ENCODE assay signal across 9 mouse cellular contexts in the genomic region with DNA sequence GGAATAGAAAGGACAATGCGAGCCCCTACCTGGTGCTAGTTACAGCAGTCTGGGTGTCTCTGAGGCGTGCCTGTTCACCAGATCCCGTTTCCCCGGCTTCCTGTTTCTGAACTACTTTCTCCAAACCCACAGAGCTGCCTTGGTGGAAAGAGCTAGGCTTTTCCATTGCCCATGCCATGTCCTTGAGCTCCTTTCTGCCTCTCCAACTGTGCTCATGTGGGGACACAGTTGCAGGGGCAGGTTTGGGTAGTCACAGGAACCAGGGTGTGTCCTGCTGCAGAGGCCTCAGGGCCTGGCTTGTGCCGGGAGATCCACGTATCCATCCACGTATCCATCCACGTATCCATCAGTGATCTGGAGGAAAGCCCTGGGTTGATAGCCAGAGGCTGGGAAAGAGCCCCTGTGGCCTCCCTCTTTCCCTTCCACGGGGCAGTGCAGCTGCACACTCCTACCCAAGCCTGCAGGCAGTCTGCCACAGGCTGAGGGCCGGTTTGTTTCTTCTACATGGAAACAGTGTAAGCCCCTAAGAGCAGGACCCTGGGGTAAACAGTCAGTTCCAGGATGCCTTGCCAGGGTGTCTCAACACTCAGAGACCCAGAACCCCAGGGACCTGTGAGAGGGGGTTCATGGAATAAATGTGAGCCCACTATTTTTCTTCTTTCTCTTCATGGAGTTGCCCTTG. TPM values are rescaled to one million over a fixed set of nuclear protein-coding genes. Genes with fewer than 3 reads are reported as not detected.
DNase-seq lines count a peak whose midpoint lies in the region; ATAC-seq and TF ChIP-seq lines count a peak whose summit lies in the region.
"Had no signal": no experiment of that assay in that cellular context is flagged by ENCODE, and none has a peak within 500 bp of the region (broad histone marks: within the 10 kb centered on the region; RNA-seq: fewer than 3 reads in every experiment).

No protein-coding gene starts in this region.

- no peaks in the 10 kb centered on the region for H3K79me2 ChIP-seq in liver, adult 2 months (ENCODE audit: control insufficient read depth, insufficient read depth, low read length)

- no peak overlapping the region for H3K4me2 ChIP-seq in embryonic facial prominence, embryonic 11.5 days (ENCODE audit: low read depth, low read length)
- H3K4me2 ChIP-seq in limb, embryonic 12.5 days = no peak overlapping the region
- H3K4me2 ChIP-seq: midbrain, embryonic 13.5 days had no signal

- TF ChIP-seq POLR2A in liver, adult 2 months (IDR thresholded peaks at IDR 0.05; ENCODE audit: extremely low read depth, insufficient read depth, low read length) = no peak

- no peaks in the 10 kb centered on the region for H3K36me3 ChIP-seq in liver, adult 2 months (ENCODE audit: control insufficient read depth, insufficient read depth, low read length)
- no peaks in the 10 kb centered on the region for H3K36me3 ChIP-seq in embryonic facial prominence, embryonic 11.5 days (replicated peaks; ENCODE audit: control insufficient read depth, insufficient read depth, low read depth, low read length)
- no peaks in the 10 kb centered on the region for H3K36me3 ChIP-seq in limb, embryonic 12.5 days

- H3K4me3 ChIP-seq in liver, adult 2 months (ENCODE audit: insufficient read depth, low read depth, low read length) = no peak overlapping the region
- no peak overlapping the region for H3K4me3 ChIP-seq in embryonic facial prominence, embryonic 11.5 days (ENCODE audit: low read depth, low read length)
- H3K4me3 ChIP-seq in limb, embryonic 12.5 days (replicated peaks) = no peak overlapping the region
- H3K4me3 ChIP-seq: midbrain, embryonic 13.5 days had no signal

- WGBS in liver, adult 2 months = 76% methylated on average over 10 of the region's 10 CpGs
- WGBS in embryonic facial prominence, embryonic 11.5 days = 59% methylated on average over 10 of the region's 10 CpGs
- WGBS in limb, embryonic 12.5 days = 59% methylated on average over 10 of the region's 10 CpGs

- H3K27ac ChIP-seq in liver, adult 2 months (replicated peaks; ENCODE audit: insufficient read depth, low read depth, low read length) = 0 out of 2 replicates have a peak overlapping the region, but pooled peaks have one; percentile 0
- 0 out of 2 replicates have a peak overlapping the region, but pooled peaks have one; percentile 28 for H3K27ac ChIP-seq in embryonic facial prominence, embryonic 11.5 days (replicated peaks; ENCODE audit: low read depth, low read length)
- peak overlapping the region; percentile 69 for H3K27ac ChIP-seq in limb, embryonic 12.5 days
- H3K27ac ChIP-seq: midbrain, embryonic 13.5 days had no signal

- no peaks in the 10 kb centered on the region for H3K27me3 ChIP-seq in liver, adult 2 months (ENCODE audit: control insufficient read depth, insufficient read depth, low read length)
- no peaks in the 10 kb centered on the region; the same call in 1 of the 2 replicates for H3K27me3 ChIP-seq in embryonic facial prominence, embryonic 11.5 days (ENCODE audit: control insufficient read depth, insufficient read depth, low read length)
- peaks cover 29% of the 10 kb centered on the region for H3K27me3 ChIP-seq in limb, embryonic 12.5 days

- no peak overlapping the region for H3K9ac ChIP-seq in liver, adult 2 months (ENCODE audit: low read depth, low read length)
- peak overlapping the region; percentile 13; the same call in 1 of the 2 replicates for H3K9ac ChIP-seq in embryonic facial prominence, embryonic 11.5 days (replicated peaks; ENCODE audit: low read length)
- 0 out of 2 replicates have a peak overlapping the region, but pooled peaks have one; percentile 24 for H3K9ac ChIP-seq in limb, embryonic 12.5 days (replicated peaks)
- H3K9ac ChIP-seq: midbrain, embryonic 13.5 days had no signal

- no peaks in the 10 kb centered on the region for H3K9me3 ChIP-seq in embryonic facial prominence, embryonic 11.5 days (replicated peaks; ENCODE audit: control insufficient read depth, low read length)
- H3K9me3 ChIP-seq in limb, embryonic 12.5 days = no peaks in the 10 kb centered on the region
- H3K9me3 ChIP-seq: midbrain, embryonic 13.5 days had no signal

- H3K4me1 ChIP-seq in liver, adult 2 months (ENCODE audit: control insufficient read depth, insufficient read depth, low read length) = peaks cover 5% of the 10 kb centered on the region; the same call in 1 of the 2 replicates
- peaks cover 16% of the 10 kb centered on the region for H3K4me1 ChIP-seq in embryonic facial prominence, embryonic 11.5 days (ENCODE audit: control insufficient read depth, insufficient read depth, low read length)
- peaks cover 52% of the 10 kb centered on the region for H3K4me1 ChIP-seq in limb, embryonic 12.5 days (replicated peaks)

- no peak for TF ChIP-seq CTCF in liver, adult 2 months (IDR thresholded peaks at IDR 0.05; ENCODE audit: low read depth, low read length)

- no peak for ATAC-seq in embryonic facial prominence, embryonic 11.5 days (replicated peaks; ENCODE audit: insufficient number of reproducible peaks, low FRiP score, low TSS enrichment, low read depth)
- ATAC-seq in limb, embryonic 12.5 days (ENCODE audit: insufficient number of reproducible peaks, insufficient read depth, low FRiP score, low TSS enrichment, low read depth) = no peak
- ATAC-seq: midbrain, embryonic 13.5 days had no signal

- peak; percentile 34 for DNase-seq in adrenal gland, postnatal 25 days
- no peak for DNase-seq in adrenal gland, adult 8-10 months
- DNase-seq in liver, adult 2 months (ENCODE audit: extremely low read depth, low read depth, low spot score) = no peak
- DNase-seq in liver = no peak
- peak; percentile 40 for DNase-seq in embryonic facial prominence, embryonic 11.5 days (ENCODE audit: low spot score)
- DNase-seq in right cerebral cortex, adult 18-20 months = no peak
- no peak for DNase-seq in urinary bladder, postnatal 10 days (ENCODE audit: low spot score)

RNA-seq across cellular contexts. Expression of gene Mrps23, which starts 38.4 kb away (rescaled TPM):
- 133 and 199 TPM in 2 replicates for total RNA-seq in adrenal gland, postnatal 25 days (2021)
- 100 to 1,000 TPM; 140 to 223 (median 182) TPM for total RNA-seq in adrenal gland, adult 8-10 months (2022)
- 21.6 and 24.2 TPM in 2 replicates for total RNA-seq in liver, adult 2 months (2014; rRNA removed)
- polyA plus RNA-seq in liver, adult 2 months (2012; rRNA removed) = 28.8 and 37.8 TPM in 2 replicates
- polyA plus RNA-seq in embryonic facial prominence, embryonic 11.5 days (2014; fragmentation: Nextera tagmentation; extraction: Ambion mirVana) = 70.6 and 83.8 TPM in 2 replicates
- 53.2 and 59.5 TPM in 2 replicates for polyA plus RNA-seq in limb, embryonic 12.5 days (2016; fragmentation: Nextera tagmentation; extraction: Ambion mirVana)

Comparison
In these comparisons a context has a peak if more than half of its experiments do, and no peak if none do; other contexts are left out.
1. DNase-seq: peak in adrenal gland, postnatal 25 days (single experiment) and embryonic facial prominence, embryonic 11.5 days (single experiment); none in adrenal gland, adult 8-10 months (single experiment), liver, adult 2 months (single experiment), liver (single experiment), right cerebral cortex, adult 18-20 months (single experiment) and urinary bladder, postnatal 10 days (single experiment).
2. H3K27ac ChIP-seq: peak in every context shown above with its lines; median percentile 69 in limb, embryonic 12.5 days; 28 in embryonic facial prominence, embryonic 11.5 days; 0 in liver, adult 2 months.